Mouse (Mus musculus) cortical plate, adult 2 months (tissue): ENCODE measurements at regions not wholly inside any gene's neighbourhood (a gene's known extent, or its start where the extent isn't known, plus 50 kb on each side); places are given as distances from the start of the nearest gene placed in this dataset.

Experiments
- H3K27ac ChIP-seq: fragments of 200-500 bp; 2 replicates; pipeline ENCODE4 v1.5.1; 2012; ENCODE audit warnings: low read length, control low read depth, inconsistent platforms; ENCODE audit not compliant: insufficient read depth
- H3K4me1 ChIP-seq: fragments of 200-500 bp; 2 replicates; pipeline ENCODE4 v1.6.1; 2011; ENCODE audit warnings: low read length; ENCODE audit not compliant: control insufficient read depth, insufficient read depth
- H3K4me3 ChIP-seq: fragments of 200-500 bp; 2 replicates; pipeline ENCODE4 v1.5.1; 2011; ENCODE audit warnings: mild to moderate bottlenecking, low read length, control low read depth; ENCODE audit not compliant: insufficient read depth
- CTCF ChIP-seq: fragments of 200-500 bp; IDR thresholded peaks from 2 replicates; pipeline ENCODE4 v1.5.1; 2011; ENCODE audit warnings: mild to moderate bottlenecking, control low read depth, low read length; ENCODE audit not compliant: insufficient read depth; ENCODE audit errors: extremely low read depth
- POLR2A ChIP-seq: fragments of 200-500 bp; IDR thresholded peaks from 2 replicates; pipeline ENCODE4 v1.6.1; 2011; ENCODE audit warnings: mild to moderate bottlenecking, low read length, control low read depth; ENCODE audit not compliant: insufficient read depth; ENCODE audit errors: extremely low read depth

- H3K4me3 ChIP-seq, result no peak overlapping the region
- peaks cover 1% of the 10 kb centered on the region; the same call in 1 of the 2 replicates for H3K4me1 ChIP-seq
- no peak for TF ChIP-seq POLR2A
- TF ChIP-seq CTCF, result no peak
- no peak overlapping the region for H3K27ac ChIP-seq
Observed at GRCm38 (mm10) chr10:37347661-37348060, 208.9 kb upstream of the Marcks start.

- Histone ChIP-seq H3K4me1 (no peaks in the 10 kb centered on the region), H3K4me3 (no peak overlapping the region), H3K27ac (peak overlapping the region; percentile 37; the same call in 1 of the 2 replicates)
- no peak for TF ChIP-seq CTCF
- no peak for TF ChIP-seq POLR2A
Observed at GRCm38 (mm10) chr10:37342675-37343074, 204.0 kb upstream of the Marcks start.

- no peak overlapping the region for H3K4me3 ChIP-seq
- TF ChIP-seq CTCF (no peak), POLR2A (no peak)
- no peak overlapping the region for H3K27ac ChIP-seq
- no peaks in the 10 kb centered on the region for H3K4me1 ChIP-seq
Observed at GRCm38 (mm10) chr10:37339658-37340057, 200.9 kb upstream of the Marcks start.

GRCm38 (mm10) chr10:37338073-37338912 is 199.6 kb upstream of the Marcks start:
- Histone ChIP-seq H3K4me1 (no peaks in the 10 kb centered on the region), H3K27ac (no peak overlapping the region), H3K4me3 (no peak overlapping the region)
- TF ChIP-seq POLR2A (no peak), CTCF (no peak)

- Histone ChIP-seq H3K27ac (no peak overlapping the region), H3K4me1 (no peaks in the 10 kb centered on the region), H3K4me3 (no peak overlapping the region)
- no peak for TF ChIP-seq POLR2A
- TF ChIP-seq CTCF, result no peak
Observed at GRCm38 (mm10) chr10:37337172-37337620, 198.5 kb upstream of the Marcks start.

- TF ChIP-seq CTCF (no peak), POLR2A (no peak)
- Histone ChIP-seq H3K27ac (no peak overlapping the region), H3K4me3 (no peak overlapping the region), H3K4me1 (no peaks in the 10 kb centered on the region)
Observed at GRCm38 (mm10) chr10:37335148-37335547, 196.4 kb upstream of the Marcks start.

GRCm38 (mm10) chr10:37326168-37326534 is 187.4 kb upstream of the Marcks start:
- TF ChIP-seq CTCF (no peak), POLR2A (no peak)
- no peaks in the 10 kb centered on the region for H3K4me1 ChIP-seq
- no peak overlapping the region for H3K4me3 ChIP-seq
- no peak overlapping the region for H3K27ac ChIP-seq

- TF ChIP-seq POLR2A, result no peak
- TF ChIP-seq CTCF, result no peak
- no peak overlapping the region for H3K27ac ChIP-seq
- H3K4me1 ChIP-seq, result no peaks in the 10 kb centered on the region
- H3K4me3 ChIP-seq, result no peak overlapping the region
Observed at GRCm38 (mm10) chr10:37325514-37326167, 186.9 kb upstream of the Marcks start.

- no peak overlapping the region for H3K4me3 ChIP-seq
- no peak overlapping the region for H3K27ac ChIP-seq
- H3K4me1 ChIP-seq, result no peaks in the 10 kb centered on the region
- TF ChIP-seq POLR2A (no peak), CTCF (no peak)
Observed at GRCm38 (mm10) chr10:37323689-37324088, 185.0 kb upstream of the Marcks start.

- no peak for TF ChIP-seq CTCF
- no peak for TF ChIP-seq POLR2A
- no peak overlapping the region for H3K4me3 ChIP-seq
- H3K4me1 ChIP-seq, result no peaks in the 10 kb centered on the region
- H3K27ac ChIP-seq, result no peak overlapping the region
Observed at GRCm38 (mm10) chr10:37322809-37323208, 184.1 kb upstream of the Marcks start.
